18 mouse cellular contexts compared by ENCODE assay signal in genomic region chr11:101968311-101968710, GRCm38 (mm10). TPM values are rescaled to one million over a fixed set of nuclear protein-coding genes. Genes with fewer than 3 reads are reported as not detected.
DNase-seq lines count a peak whose midpoint lies in the region; ATAC-seq and TF ChIP-seq lines count a peak whose summit lies in the region.
"Had no signal": no experiment of that assay in that cellular context is flagged by ENCODE, and none has a peak within 500 bp of the region (broad histone marks: within the 10 kb centered on the region; RNA-seq: fewer than 3 reads in every experiment).

No protein-coding gene starts in this region.

- DNase-seq in embryo, embryonic 11 days = peak; percentile 39
- DNase-seq in embryo, embryonic 10.5 days (ENCODE audit: low spot score) = no peak
- no peak for DNase-seq in heart, adult 18-20 months
- no peak for DNase-seq in lung, postnatal 0 days (ENCODE audit: low spot score)
- DNase-seq in limb, embryonic 11.5 days (ENCODE audit: low spot score) = no peak
- DNase-seq in liver = no peak

- peaks cover 29% of the 10 kb centered on the region for H3K4me1 ChIP-seq in heart, embryonic 15.5 days (replicated peaks)
- peaks cover 18% of the 10 kb centered on the region for H3K4me1 ChIP-seq in lung, embryonic 15.5 days
- peaks cover 8% of the 10 kb centered on the region; the same call in 1 of the 2 replicates for H3K4me1 ChIP-seq in lung, postnatal 0 days (ENCODE audit: insufficient read depth, low read depth, low read length)
- H3K4me1 ChIP-seq in limb, embryonic 11.5 days (ENCODE audit: control insufficient read depth, insufficient read depth, low read length) = peaks cover 27% of the 10 kb centered on the region

- H3K36me3 ChIP-seq in heart, embryonic 15.5 days = peaks cover 7% of the 10 kb centered on the region; the same call in 1 of the 2 replicates
- no peaks in the 10 kb centered on the region for H3K36me3 ChIP-seq in lung, embryonic 15.5 days
- H3K36me3 ChIP-seq in lung, postnatal 0 days (ENCODE audit: insufficient read depth, low read length) = no peaks in the 10 kb centered on the region
- H3K36me3 ChIP-seq in limb, embryonic 11.5 days (ENCODE audit: control insufficient read depth, insufficient read depth, low read length) = no peaks in the 10 kb centered on the region
- H3K36me3 ChIP-seq: hindbrain, embryonic 15.5 days; liver, embryonic 15.5 days had no signal

- ATAC-seq in heart, embryonic 15.5 days (replicated peaks; ENCODE audit: insufficient number of reproducible peaks, insufficient read depth, low FRiP score, low read depth) = no peak
- ATAC-seq in lung, embryonic 15.5 days (ENCODE audit: borderline replicate concordance, extremely low read depth, low FRiP score, low TSS enrichment) = no peak
- ATAC-seq in lung, postnatal 0 days = no peak
- 0 out of 2 replicates have a peak, but pooled peaks have one; percentile 32 for ATAC-seq in limb, embryonic 11.5 days (ENCODE audit: insufficient number of reproducible peaks, low FRiP score, low TSS enrichment, low read depth)

- H3K4me2 ChIP-seq in heart, embryonic 15.5 days = no peak overlapping the region
- no peak overlapping the region for H3K4me2 ChIP-seq in lung, embryonic 15.5 days
- no peak overlapping the region for H3K4me2 ChIP-seq in lung, postnatal 0 days (replicated peaks; ENCODE audit: low read depth, low read length)
- H3K4me2 ChIP-seq in limb, embryonic 11.5 days (ENCODE audit: low read depth, severe bottlenecking) = no peak overlapping the region
- H3K4me2 ChIP-seq: hindbrain, embryonic 15.5 days; liver, embryonic 15.5 days had no signal

- TF ChIP-seq CTCF in lung, postnatal 0 days (IDR thresholded peaks at IDR 0.05) = no peak

- H3K27me3 ChIP-seq in heart, embryonic 15.5 days = peaks cover 39% of the 10 kb centered on the region
- H3K27me3 ChIP-seq in lung, embryonic 15.5 days = peaks cover 50% of the 10 kb centered on the region
- H3K27me3 ChIP-seq in lung, postnatal 0 days (replicated peaks; ENCODE audit: insufficient read depth, low read length) = peaks cover 26% of the 10 kb centered on the region
- H3K27me3 ChIP-seq in limb, embryonic 11.5 days (ENCODE audit: control insufficient read depth, insufficient read depth, low read length) = peaks cover 38% of the 10 kb centered on the region

- no peak for TF ChIP-seq EP300 in lung, postnatal 0 days (IDR thresholded peaks at IDR 0.05)

- WGBS in heart, embryonic 15.5 days = 20% methylated on average over 7 of the region's 7 CpGs
- WGBS in lung, embryonic 15.5 days = 8% methylated on average over 7 of the region's 7 CpGs
- WGBS in lung, postnatal 0 days = 16% methylated on average over 7 of the region's 7 CpGs
- 0% methylated on average over 7 of the region's 7 CpGs for WGBS in limb, embryonic 11.5 days

- H3K4me3 ChIP-seq in heart, embryonic 15.5 days = no peak overlapping the region
- H3K4me3 ChIP-seq in lung, embryonic 15.5 days = no peak overlapping the region
- H3K4me3 ChIP-seq in lung, postnatal 0 days (ENCODE audit: low read depth, low read length) = no peak overlapping the region
- no peak overlapping the region for H3K4me3 ChIP-seq in limb, embryonic 11.5 days (ENCODE audit: low read depth, low read length)
- H3K4me3 ChIP-seq: hindbrain, embryonic 15.5 days; liver, embryonic 15.5 days had no signal

- peak overlapping the region; percentile 41 for H3K27ac ChIP-seq in heart, embryonic 15.5 days
- H3K27ac ChIP-seq in lung, embryonic 15.5 days = 0 out of 2 replicates have a peak overlapping the region, but pooled peaks have one; percentile 9
- H3K27ac ChIP-seq in lung, postnatal 0 days (ENCODE audit: low read length) = no peak overlapping the region
- no peak overlapping the region for H3K27ac ChIP-seq in limb, embryonic 11.5 days (replicated peaks; ENCODE audit: low read depth, low read length)
- H3K27ac ChIP-seq: hindbrain, embryonic 15.5 days; liver, embryonic 15.5 days; macrophage had no signal

- no peak overlapping the region for H3K9ac ChIP-seq in heart, embryonic 15.5 days
- no peak overlapping the region for H3K9ac ChIP-seq in lung, embryonic 15.5 days
- H3K9ac ChIP-seq in lung, postnatal 0 days (replicated peaks; ENCODE audit: low read depth) = no peak overlapping the region
- no peak overlapping the region for H3K9ac ChIP-seq in limb, embryonic 11.5 days (ENCODE audit: low read length)
- H3K9ac ChIP-seq: hindbrain, embryonic 15.5 days; liver, embryonic 15.5 days had no signal

- no peaks in the 10 kb centered on the region for H3K9me3 ChIP-seq in heart, embryonic 15.5 days (replicated peaks)
- H3K9me3 ChIP-seq in lung, embryonic 15.5 days = no peaks in the 10 kb centered on the region
- H3K9me3 ChIP-seq in lung, postnatal 0 days (ENCODE audit: low read length) = no peaks in the 10 kb centered on the region
- H3K9me3 ChIP-seq in limb, embryonic 11.5 days (ENCODE audit: control insufficient read depth, low read length) = no peaks in the 10 kb centered on the region
- H3K9me3 ChIP-seq: hindbrain, embryonic 15.5 days; liver, embryonic 15.5 days had no signal

RNA-seq across cellular contexts. Expression of gene Sost, which starts 1.5 kb away (rescaled TPM):
- 3.9 and 4.4 TPM in 2 replicates for polyA plus RNA-seq in heart, embryonic 15.5 days (2015; fragmentation: Nextera tagmentation; extraction: Ambion mirVana)
- total RNA-seq in heart, adult 18-20 months (2021) = 1 to 10 TPM; 1.9 to 2.0 TPM
- 0.44 and 0.52 TPM in 2 replicates for polyA plus RNA-seq in lung, embryonic 15.5 days (2015; fragmentation: Nextera tagmentation; extraction: Ambion mirVana)
- polyA plus RNA-seq in lung, postnatal 0 days (2015; fragmentation: Nextera tagmentation; extraction: Ambion mirVana) = 0.06 TPM in 1 of 2 replicates, not detected in the other
- 0.41 and 0.43 TPM in 2 replicates for polyA plus RNA-seq in limb, embryonic 11.5 days (2014; fragmentation: Nextera tagmentation; extraction: Ambion mirVana)
- total RNA-seq: gastrocnemius, postnatal 14 days; layer of hippocampus, postnatal 25 days had no signal
- polyA plus RNA-seq: macrophage; midbrain, embryonic 14.5 days; neural tube, embryonic 11.5 days; stomach, embryonic 14.5 days had no signal

RNA-seq across cellular contexts. Expression of gene Cfap97d1, which starts 15.8 kb away (rescaled TPM):
- polyA plus RNA-seq in heart, embryonic 15.5 days (2015; fragmentation: Nextera tagmentation; extraction: Ambion mirVana) = not detected in 2 replicates
- not detected for total RNA-seq in heart, adult 18-20 months (2021)
- polyA plus RNA-seq in lung, embryonic 15.5 days (2015; fragmentation: Nextera tagmentation; extraction: Ambion mirVana) = not detected in 2 replicates
- polyA plus RNA-seq in lung, postnatal 0 days (2015; fragmentation: Nextera tagmentation; extraction: Ambion mirVana) = 0.20 TPM in 1 of 2 replicates, not detected in the other
- not detected in 2 replicates for polyA plus RNA-seq in limb, embryonic 11.5 days (2014; fragmentation: Nextera tagmentation; extraction: Ambion mirVana)
- total RNA-seq: adrenal gland, postnatal 10 days; gastrocnemius, postnatal 14 days; layer of hippocampus, postnatal 25 days; left cerebral cortex, postnatal 36 days had no signal
- polyA plus RNA-seq: hindbrain, embryonic 15.5 days; liver, embryonic 15.5 days; macrophage; midbrain, embryonic 14.5 days; neural tube, embryonic 11.5 days; stomach, embryonic 14.5 days had no signal

RNA-seq across cellular contexts. Expression of gene Dusp3, which starts 18.5 kb away (rescaled TPM):
- polyA plus RNA-seq in heart, embryonic 15.5 days (2015; fragmentation: Nextera tagmentation; extraction: Ambion mirVana) = 50.4 and 56.7 TPM in 2 replicates
- total RNA-seq in heart, adult 18-20 months (2021) = 100 to 1,000 TPM; 107 to 117 TPM
- 18.8 and 20.0 TPM in 2 replicates for polyA plus RNA-seq in lung, embryonic 15.5 days (2015; fragmentation: Nextera tagmentation; extraction: Ambion mirVana)
- polyA plus RNA-seq in lung, postnatal 0 days (2015; fragmentation: Nextera tagmentation; extraction: Ambion mirVana) = 78.2 and 80.0 TPM in 2 replicates
- polyA plus RNA-seq in limb, embryonic 11.5 days (2014; fragmentation: Nextera tagmentation; extraction: Ambion mirVana) = 9.8 and 11.3 TPM in 2 replicates

RNA-seq across cellular contexts. Expression of gene Mpp3, which starts 60.0 kb away (rescaled TPM):
- 2.9 and 3.6 TPM in 2 replicates for polyA plus RNA-seq in heart, embryonic 15.5 days (2015; fragmentation: Nextera tagmentation; extraction: Ambion mirVana)
- 1 to 10 TPM; 1.4 to 1.5 TPM for total RNA-seq in heart, adult 18-20 months (2021)
- polyA plus RNA-seq in lung, embryonic 15.5 days (2015; fragmentation: Nextera tagmentation; extraction: Ambion mirVana) = 3.8 and 3.9 TPM in 2 replicates
- polyA plus RNA-seq in lung, postnatal 0 days (2015; fragmentation: Nextera tagmentation; extraction: Ambion mirVana) = 0.84 and 2.2 TPM in 2 replicates
- polyA plus RNA-seq in limb, embryonic 11.5 days (2014; fragmentation: Nextera tagmentation; extraction: Ambion mirVana) = 11.3 and 12.7 TPM in 2 replicates
- polyA plus RNA-seq: macrophage had no signal

Comparison
In these comparisons a context has a peak if more than half of its experiments do, and no peak if none do; other contexts are left out.
1. H3K27ac ChIP-seq: peak in heart, embryonic 15.5 days (single experiment) and lung, embryonic 15.5 days (single experiment); none in lung, postnatal 0 days (single experiment) and limb, embryonic 11.5 days (single experiment).